Mouse (Mus musculus) neural tube, embryonic 11.5 days (tissue): ENCODE measurements around the gene Armc7. TPM values are rescaled to one million over a fixed set of nuclear protein-coding genes. Genes with fewer than 3 reads are reported as not detected.
A peak's percentile ranks its signal among the peaks of the same experiment; 100 is the strongest.

Source experiments
- ATAC-seq: fragments of 200-750 bp; cut with Nextera tagmentation; 2 replicates; pipeline ENCODE4 v1.8.0; 2017; ENCODE audit warnings: moderate number of reproducible peaks, mild to moderate bottlenecking, moderate TSS enrichment, moderate library complexity; ENCODE audit not compliant: insufficient read depth, low FRiP score, low TSS enrichment
- DNase-seq: peaks from one replicate; pipeline ENCODE4 v3.0.0-alpha.2; 2015; ENCODE audit warnings: low spot score
- H3K27ac ChIP-seq: fragments of 300-500 bp; sonication (generic); 2 replicates; pipeline ENCODE4 v1.5.1; 2014; ENCODE audit warnings: low read depth, mild to moderate bottlenecking, low read length
- H3K27me3 ChIP-seq: fragments of 300-500 bp; sonication (generic); 2 replicates; pipeline ENCODE4 v1.6.1; 2014; ENCODE audit warnings: mild to moderate bottlenecking, low read length, mixed read lengths; ENCODE audit not compliant: control insufficient read depth, insufficient read depth
- H3K36me3 ChIP-seq: fragments of 300-500 bp; sonication (generic); 2 replicates; pipeline ENCODE4 v1.6.1; 2014; ENCODE audit warnings: mild to moderate bottlenecking, low read length, moderate library complexity, mixed read lengths; ENCODE audit not compliant: control insufficient read depth, insufficient read depth
- H3K4me1 ChIP-seq: fragments of 300-500 bp; sonication (generic); 2 replicates; pipeline ENCODE4 v1.6.1; 2014; ENCODE audit warnings: low read length, mixed read lengths; ENCODE audit not compliant: control insufficient read depth, insufficient read depth
- H3K4me2 ChIP-seq: fragments of 300-500 bp; sonication (generic); 2 replicates; pipeline ENCODE4 v1.6.1; 2014; ENCODE audit warnings: low read depth, mild to moderate bottlenecking, moderate library complexity
- H3K4me3 ChIP-seq: fragments of 300-500 bp; sonication (generic); 2 replicates; pipeline ENCODE4 v1.5.1; 2014; ENCODE audit warnings: low read depth, low read length
- H3K9ac ChIP-seq: fragments of 300-500 bp; sonication (generic); 2 replicates; pipeline ENCODE4 v1.6.1; 2014; ENCODE audit warnings: mild to moderate bottlenecking, low read length
- H3K9me3 ChIP-seq: fragments of 300-500 bp; sonication (generic); 2 replicates; pipeline ENCODE4 v1.6.1; 2016; ENCODE audit warnings: low read length; ENCODE audit not compliant: control insufficient read depth
- WGBS: fragments of 180-500 bp; shearing (Covaris S2); extraction: QIAGEN DNeasy Blood & Tissue Kit; methylation state at CpG from one replicate; pipeline ENCODE4 v1.1.7; 2014; 5-methylcytosine and 5-hydroxymethylcytosine counted together
- polyA plus RNA-seq: library from polyadenylated mRNA; unstranded; fragments of >200 nt; fragmentation: Nextera tagmentation; extraction: Ambion mirVana; gene quantifications from 2 replicates; pipeline ENCODE4 v1.2.1, GENCODE M21; 2014

The Armc7 gene
- polyA plus RNA-seq, 1 experiment from 2014 or later, result 8.3 TPM

DNA sequence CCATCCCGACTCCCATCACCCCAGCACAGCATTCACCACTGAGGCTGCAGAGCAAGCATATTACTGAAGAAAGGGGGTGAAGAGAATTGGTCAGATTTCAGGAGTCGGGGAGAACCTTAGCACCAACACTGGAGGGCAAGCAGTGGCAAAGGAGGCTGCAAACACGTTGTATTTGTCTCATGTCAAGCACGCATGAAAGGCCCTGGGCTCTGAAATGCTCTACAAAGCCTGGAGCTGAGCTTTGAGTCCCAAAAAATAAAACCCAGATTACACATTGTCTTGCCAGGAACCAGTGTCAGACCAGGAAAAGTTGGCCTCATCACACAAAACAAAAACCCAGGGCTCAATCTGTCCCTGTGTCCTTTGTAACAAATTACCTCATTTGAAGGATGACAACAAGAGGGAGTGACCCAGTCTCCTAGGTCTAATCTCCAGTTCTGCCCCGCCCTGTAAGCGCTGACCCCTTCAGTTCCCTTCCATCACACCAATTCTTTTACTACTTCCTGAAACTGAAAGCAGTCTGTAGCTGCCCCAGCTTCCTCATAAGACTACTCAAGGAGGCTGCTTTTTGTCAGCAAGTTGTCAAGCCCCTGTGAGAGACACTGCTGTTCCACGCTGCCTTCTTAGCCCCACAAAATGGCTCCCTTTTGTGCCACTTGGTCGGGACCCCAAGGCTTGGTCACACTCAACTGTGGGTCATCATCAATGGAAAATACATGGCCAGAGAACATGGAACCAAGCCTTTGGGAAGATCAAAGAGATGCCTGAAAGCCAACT is 37.1 kb downstream of the Armc7 start:
- H3K4me3 ChIP-seq, result peak overlapping the region; percentile 100
- no peaks in the 10 kb centered on the region for H3K36me3 ChIP-seq
- H3K4me1 ChIP-seq, result peaks cover 40% of the 10 kb centered on the region
- ATAC-seq, result no peak
- H3K27ac ChIP-seq, result peak overlapping the region; percentile 64; the same call in 1 of the 2 replicates
- H3K9ac ChIP-seq, result peak overlapping the region; percentile 98
- peak; percentile 30 for DNase-seq
- 33% methylated on average over 8 of the region's 8 CpGs for WGBS
- no peaks in the 10 kb centered on the region for H3K9me3 ChIP-seq
- H3K27me3 ChIP-seq, result no peaks in the 10 kb centered on the region
- H3K4me2 ChIP-seq, result peak overlapping the region; percentile 96

DNA sequence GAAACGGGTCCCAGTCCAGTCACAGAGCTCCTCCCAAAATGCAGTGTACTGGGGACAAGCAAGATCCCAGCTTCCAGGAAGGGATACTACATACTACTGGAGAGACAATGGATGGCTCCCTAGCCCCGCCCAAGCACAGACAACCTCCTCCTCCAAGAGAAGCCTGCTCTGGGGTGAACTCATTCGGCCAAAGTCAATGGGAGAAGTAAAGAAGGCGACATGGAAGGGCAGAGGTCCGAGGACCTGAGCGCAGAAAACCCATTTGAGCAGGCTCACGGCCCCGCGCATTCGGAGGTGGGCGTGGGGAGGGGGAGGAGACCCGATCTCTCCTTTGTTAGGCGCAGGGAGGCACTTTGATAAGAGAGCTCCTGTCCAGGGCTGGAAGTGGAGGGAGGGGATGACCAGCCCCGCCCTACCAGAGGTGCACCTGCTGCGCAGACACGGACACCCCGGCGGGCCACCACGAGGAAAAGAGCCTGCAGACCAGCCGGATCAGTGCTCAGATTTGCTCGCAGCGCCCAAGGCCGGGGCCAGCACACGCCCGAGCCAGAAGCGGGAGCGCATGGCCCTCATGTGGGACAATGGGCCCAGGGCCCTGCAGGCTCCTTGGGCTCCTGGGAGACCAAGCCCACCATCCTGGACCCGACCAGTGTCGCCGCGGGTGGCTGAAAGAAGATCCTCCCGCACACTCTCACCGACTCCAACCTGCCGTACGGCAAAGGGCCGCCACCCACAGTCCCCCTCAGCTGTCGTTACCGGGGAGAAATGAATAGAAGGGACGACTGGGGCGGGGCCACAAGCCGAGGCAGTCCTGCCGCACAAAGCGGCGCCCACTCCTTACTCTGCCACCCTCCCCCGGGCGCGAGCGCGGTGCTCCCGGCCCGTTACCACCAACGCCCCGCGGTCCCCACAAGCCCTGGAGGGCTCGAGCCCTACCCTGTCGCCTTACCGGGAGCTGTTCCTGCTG is 38.1 kb downstream of the Armc7 start:
- ATAC-seq, result peak; percentile 66; the same call in 1 of the 2 replicates
- under 1% methylated on average over 57 of the region's 57 CpGs for WGBS
- DNase-seq, result peak; percentile 70
- H3K27me3 ChIP-seq, result no peaks in the 10 kb centered on the region
- peak overlapping the region; percentile 61 for H3K27ac ChIP-seq
- H3K9ac ChIP-seq, result peak overlapping the region; percentile 98
- peak overlapping the region; percentile 96 for H3K4me2 ChIP-seq
- peaks cover 34% of the 10 kb centered on the region for H3K4me1 ChIP-seq
- no peaks in the 10 kb centered on the region for H3K36me3 ChIP-seq
- H3K4me3 ChIP-seq, result peak overlapping the region; percentile 100
- H3K9me3 ChIP-seq, result no peaks in the 10 kb centered on the region

DNA sequence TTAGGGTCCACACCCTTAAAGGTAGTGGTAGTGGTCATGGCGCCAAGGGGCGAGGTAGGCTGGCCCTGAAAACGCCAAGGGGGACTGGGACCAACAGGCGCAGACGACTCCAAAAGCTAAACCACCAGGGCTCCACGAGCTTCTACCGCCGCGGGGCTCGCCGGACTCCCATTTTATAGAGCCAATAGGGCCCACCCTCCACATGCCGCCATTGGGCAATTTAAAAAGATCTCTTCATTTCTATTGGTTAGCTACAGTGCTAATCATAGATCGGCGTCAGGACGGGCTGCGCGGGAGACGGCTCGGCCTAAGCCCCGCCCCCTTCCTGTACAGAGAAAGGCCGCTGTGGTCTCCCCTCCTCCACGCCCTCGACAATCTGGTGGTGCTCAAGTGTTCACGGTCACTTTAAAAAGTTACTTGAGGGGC is 38.8 kb downstream of the Armc7 start, which contains the start of gene Jpt1:
TSS of gene Jpt1 (minus strand) at position 150 of the 426 bp plus-strand sequence.
- Histone ChIP-seq H3K4me2 (peak within 1 kb of the TSS; percentile 96), H3K36me3 (no peaks in the 10 kb centered on the region), H3K27me3 (no peaks in the 10 kb centered on the region), H3K4me3 (peak within 1 kb of the TSS; percentile 100), H3K27ac (peak within 1 kb of the TSS; percentile 61), H3K9me3 (no peaks in the 10 kb centered on the region), H3K9ac (peak within 1 kb of the TSS; percentile 98), H3K4me1 (peaks cover 31% of the 10 kb centered on the region)
- peak; percentile 97 for ATAC-seq
- 0% methylated on average over 24 of the region's 24 CpGs for WGBS
- peak; percentile 95 for DNase-seq

DNA sequence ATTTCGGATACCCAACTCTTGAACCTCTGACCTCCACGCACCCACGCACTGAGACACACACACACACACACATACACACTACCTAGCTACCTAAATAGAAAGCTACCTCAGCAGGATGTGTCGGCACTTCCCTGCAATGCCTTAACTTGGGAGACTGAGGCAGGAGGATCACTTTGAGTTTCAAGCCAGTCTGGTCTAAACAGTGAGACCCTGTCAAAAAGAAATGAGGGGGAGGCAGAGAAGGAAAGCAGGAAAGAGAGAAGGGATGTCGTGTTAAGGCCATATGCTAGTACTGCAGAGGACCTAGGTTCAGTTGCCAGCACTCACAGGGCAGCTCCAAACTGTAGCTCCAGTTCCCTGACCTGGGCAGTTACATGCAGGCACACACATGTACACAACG is 39.6 kb downstream of the Armc7 start:
- H3K4me3 ChIP-seq, result no peak overlapping the region
- ATAC-seq (no peak), DNase-seq (no peak)
- H3K9me3 ChIP-seq, result no peaks in the 10 kb centered on the region
- no peak overlapping the region for H3K9ac ChIP-seq
- H3K4me2 ChIP-seq, result no peak overlapping the region
- 77% methylated on average over 6 of the region's 6 CpGs for WGBS
- H3K27me3 ChIP-seq, result no peaks in the 10 kb centered on the region
- H3K4me1 ChIP-seq, result peaks cover 28% of the 10 kb centered on the region
- no peak overlapping the region for H3K27ac ChIP-seq
- H3K36me3 ChIP-seq, result no peaks in the 10 kb centered on the region

DNA sequence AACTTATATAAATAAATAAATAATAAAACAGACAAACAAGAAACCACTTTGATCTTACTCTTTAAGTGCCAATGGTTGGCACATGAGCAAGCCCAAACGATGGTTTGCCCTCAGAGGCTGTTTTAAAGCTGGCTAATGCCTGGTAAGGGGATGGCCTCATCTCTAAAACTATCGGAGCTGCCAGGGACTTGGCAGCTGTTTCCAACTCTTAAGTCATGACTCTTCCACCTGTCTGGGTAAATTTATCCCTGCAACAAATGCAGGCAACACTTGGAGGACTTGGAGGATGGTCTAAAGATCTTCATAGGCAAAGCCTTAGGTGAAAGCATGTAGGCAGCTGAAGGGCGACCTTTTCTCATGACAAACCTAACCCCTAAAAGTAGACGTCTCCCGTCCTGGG is 41.5 kb downstream of the Armc7 start:
- no peaks in the 10 kb centered on the region for H3K27me3 ChIP-seq
- WGBS, result 83% methylated on average over 5 of the region's 5 CpGs
- no peak for DNase-seq
- no peak for ATAC-seq
- no peaks in the 10 kb centered on the region for H3K9me3 ChIP-seq
- no peak overlapping the region for H3K4me2 ChIP-seq
- no peak overlapping the region for H3K4me3 ChIP-seq
- no peak overlapping the region for H3K9ac ChIP-seq
- H3K27ac ChIP-seq, result no peak overlapping the region
- H3K36me3 ChIP-seq, result no peaks in the 10 kb centered on the region
- H3K4me1 ChIP-seq, result peaks cover 10% of the 10 kb centered on the region

DNA sequence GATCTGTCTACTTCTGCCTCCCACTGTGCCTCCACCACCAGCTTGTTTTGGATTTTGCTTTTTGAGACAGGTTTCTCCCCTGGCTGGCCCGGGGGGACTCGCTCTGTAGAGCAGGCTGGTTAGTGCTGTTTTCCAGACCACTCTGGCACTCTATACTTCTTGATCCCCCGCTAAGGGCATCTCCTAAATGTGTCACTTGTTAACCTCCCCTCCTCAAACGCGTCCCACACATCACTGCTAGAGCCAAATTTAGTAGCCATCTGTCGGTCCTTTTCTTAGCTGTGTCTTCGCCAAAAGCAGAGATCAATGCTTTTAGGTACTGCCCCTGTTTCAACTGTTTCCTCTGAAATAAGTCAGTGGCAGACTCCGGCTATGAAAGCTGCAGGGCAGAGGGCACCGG is 43.2 kb downstream of the Armc7 start:
- Histone ChIP-seq H3K9me3 (no peaks in the 10 kb centered on the region), H3K36me3 (no peaks in the 10 kb centered on the region), H3K9ac (no peak overlapping the region), H3K27me3 (no peaks in the 10 kb centered on the region), H3K27ac (no peak overlapping the region), H3K4me2 (no peak overlapping the region), H3K4me3 (no peak overlapping the region), H3K4me1 (no peaks in the 10 kb centered on the region)
- WGBS, result 74% methylated on average over 9 of the region's 9 CpGs
- ATAC-seq, result no peak
- DNase-seq, result no peak

DNA sequence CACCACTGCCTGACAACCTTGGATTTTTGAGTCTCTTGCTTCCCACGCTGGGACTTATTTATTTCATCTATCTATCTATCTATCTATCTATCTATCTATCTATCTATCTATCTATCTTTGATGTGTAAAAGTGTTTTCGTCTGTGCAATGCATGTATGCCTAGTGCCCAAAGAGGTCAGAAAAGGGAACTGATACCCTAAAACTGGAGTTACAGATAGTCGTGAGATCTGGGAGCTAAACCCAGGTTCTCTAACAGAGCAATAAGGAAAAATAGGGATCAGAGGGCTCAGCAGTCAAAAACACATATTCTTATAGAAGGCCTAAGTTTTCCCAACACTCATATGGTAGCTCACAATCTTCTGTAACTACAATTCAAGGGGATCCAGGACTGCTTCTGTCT is 44.1 kb downstream of the Armc7 start:
- Histone ChIP-seq H3K4me1 (no peaks in the 10 kb centered on the region), H3K4me3 (no peak overlapping the region), H3K4me2 (no peak overlapping the region), H3K27ac (no peak overlapping the region), H3K9ac (no peak overlapping the region), H3K9me3 (no peaks in the 10 kb centered on the region), H3K36me3 (no peaks in the 10 kb centered on the region), H3K27me3 (no peaks in the 10 kb centered on the region)
- 87% methylated on average over 3 of the region's 3 CpGs for WGBS
- DNase-seq (no peak), ATAC-seq (no peak)

DNA sequence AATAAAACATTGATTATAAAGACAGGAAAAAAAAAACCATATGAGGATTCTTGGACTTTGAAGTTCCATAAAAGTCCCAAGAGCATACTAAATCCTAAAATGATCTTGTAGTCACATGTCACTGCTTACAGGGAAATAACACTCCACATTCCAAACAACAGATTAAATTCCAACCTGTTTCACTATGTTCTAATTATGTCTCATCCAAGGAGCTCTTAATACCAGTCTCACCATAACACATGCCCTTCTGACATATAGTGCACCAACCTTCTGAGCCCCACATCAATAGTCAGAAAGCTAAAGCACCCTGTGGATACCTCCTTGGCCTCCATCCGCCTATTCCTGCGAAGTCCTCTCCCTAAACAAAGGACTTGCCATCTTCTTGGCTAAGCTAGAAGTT is 44.8 kb downstream of the Armc7 start:
- Histone ChIP-seq H3K9ac (no peak overlapping the region), H3K27ac (no peak overlapping the region), H3K27me3 (no peaks in the 10 kb centered on the region), H3K36me3 (no peaks in the 10 kb centered on the region), H3K4me2 (no peak overlapping the region), H3K9me3 (no peaks in the 10 kb centered on the region), H3K4me1 (no peaks in the 10 kb centered on the region), H3K4me3 (no peak overlapping the region)
- DNase-seq, result no peak
- no peak for ATAC-seq
- WGBS, result 83% methylated on average over 2 of the region's 2 CpGs
